Mouse (Mus musculus) embryonic facial prominence, embryonic 13.5 days (tissue): ENCODE data around the gene Gopc. TPM values are rescaled to one million over a fixed set of nuclear protein-coding genes. Genes with fewer than 3 reads are reported as not detected.
A peak's percentile ranks its signal among the peaks of the same experiment; 100 is the strongest.

ENCODE experiments used
- ATAC-seq: fragments of 200-750 bp; cut with Nextera tagmentation; 2 replicates; pipeline ENCODE4 v1.8.0; 2017; ENCODE audit warnings: low read depth; ENCODE audit not compliant: insufficient number of reproducible peaks, insufficient read depth, low FRiP score, low TSS enrichment
- H3K27ac ChIP-seq: fragments of 300-500 bp; sonication (generic); 2 replicates; pipeline ENCODE4 v1.5.1; 2015; ENCODE audit warnings: moderate library complexity, mild to moderate bottlenecking, inconsistent platforms
- H3K27me3 ChIP-seq: fragments of 300-500 bp; sonication (generic); 2 replicates; pipeline ENCODE4 v1.6.1; 2015; ENCODE audit warnings: mild to moderate bottlenecking, inconsistent platforms
- H3K36me3 ChIP-seq: fragments of 300-500 bp; sonication (generic); 2 replicates; pipeline ENCODE4 v1.6.1; 2015; ENCODE audit warnings: mild to moderate bottlenecking, inconsistent platforms
- H3K4me1 ChIP-seq: fragments of 300-500 bp; sonication (generic); 2 replicates; pipeline ENCODE4 v1.6.1; 2015; ENCODE audit warnings: inconsistent platforms
- H3K4me2 ChIP-seq: fragments of 300-500 bp; sonication (generic); 2 replicates; pipeline ENCODE4 v1.6.1; 2015; ENCODE audit warnings: moderate library complexity, mild to moderate bottlenecking, inconsistent platforms
- H3K4me3 ChIP-seq: fragments of 300-500 bp; sonication (generic); 2 replicates; pipeline ENCODE4 v1.5.1; 2015; ENCODE audit warnings: mild to moderate bottlenecking, inconsistent platforms
- H3K9ac ChIP-seq: fragments of 300-500 bp; sonication (generic); 2 replicates; pipeline ENCODE4 v1.6.1; 2015; ENCODE audit warnings: mild to moderate bottlenecking, inconsistent platforms
- H3K9me3 ChIP-seq: fragments of 300-500 bp; sonication (generic); 2 replicates; pipeline ENCODE4 v1.6.1; 2016; ENCODE audit warnings: inconsistent platforms
- WGBS: fragments of 180-500 bp; shearing (Covaris S2); methylation state at CpG from one replicate; pipeline ENCODE4 v1.1.7; 2015; ENCODE audit warnings: mixed read lengths; 5-methylcytosine and 5-hydroxymethylcytosine counted together
- polyA plus RNA-seq: library from polyadenylated mRNA; unstranded; fragments of >200 nt; fragmentation: Nextera tagmentation; extraction: Ambion mirVana; gene quantifications from 2 replicates; pipeline ENCODE4 v1.2.1, GENCODE M21; 2015

Gopc gene
- 19.3 and 20.3 TPM in 2 replicates for polyA plus RNA-seq

DNA sequence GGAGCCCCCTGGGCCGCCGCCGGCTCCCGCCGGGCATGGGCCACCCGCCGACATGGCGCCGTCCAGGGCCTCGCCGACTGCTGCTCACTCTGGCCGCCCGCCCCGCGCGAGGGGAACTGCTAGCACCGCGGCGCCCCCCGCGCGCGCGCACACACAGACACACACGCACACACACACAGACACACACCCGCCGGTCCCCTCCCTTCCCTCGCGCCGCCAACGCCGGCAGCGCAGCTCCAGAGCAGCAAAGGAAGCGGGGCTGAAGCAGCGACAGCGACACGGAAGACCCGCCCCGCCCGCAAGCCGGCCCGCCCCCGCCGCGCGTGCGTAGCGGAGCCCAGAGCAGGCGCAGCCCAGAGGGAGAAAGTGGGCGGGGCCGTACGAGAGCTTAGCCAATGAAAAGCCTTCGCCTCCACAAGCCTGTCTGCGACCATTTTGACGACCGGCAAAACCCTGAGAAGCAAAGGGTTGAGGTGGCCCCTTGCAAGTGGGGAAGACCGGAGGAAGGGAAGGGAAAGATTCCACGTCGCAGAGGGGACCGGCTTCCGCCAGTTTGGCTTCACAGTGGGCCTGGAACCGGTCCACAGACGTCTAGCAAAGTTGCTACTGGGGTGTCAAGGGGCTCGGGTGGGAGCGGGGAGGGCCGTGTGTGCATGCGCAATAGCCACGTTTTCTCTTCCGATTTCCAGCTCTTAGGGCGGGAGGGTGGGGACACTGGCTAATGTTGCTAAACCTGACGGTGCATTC lies at the start of gene Gopc:
Gene Gopc (minus strand): TSS at position 280 of the 747 bp plus-strand sequence.
- peak; percentile 99 for ATAC-seq
- Histone ChIP-seq H3K9me3 (no peaks in the 10 kb centered on the region), H3K4me3 (peak within 1 kb of the TSS; percentile 85), H3K36me3 (no peaks in the 10 kb centered on the region), H3K9ac (peak within 1 kb of the TSS; percentile 90), H3K27me3 (no peaks in the 10 kb centered on the region), H3K4me1 (peaks cover 5% of the 10 kb centered on the region; the same call in 1 of the 2 replicates), H3K4me2 (peak within 1 kb of the TSS; percentile 76), H3K27ac (peak within 1 kb of the TSS; percentile 97)
- WGBS = under 1% methylated on average over 60 of the region's 71 CpGs

DNA sequence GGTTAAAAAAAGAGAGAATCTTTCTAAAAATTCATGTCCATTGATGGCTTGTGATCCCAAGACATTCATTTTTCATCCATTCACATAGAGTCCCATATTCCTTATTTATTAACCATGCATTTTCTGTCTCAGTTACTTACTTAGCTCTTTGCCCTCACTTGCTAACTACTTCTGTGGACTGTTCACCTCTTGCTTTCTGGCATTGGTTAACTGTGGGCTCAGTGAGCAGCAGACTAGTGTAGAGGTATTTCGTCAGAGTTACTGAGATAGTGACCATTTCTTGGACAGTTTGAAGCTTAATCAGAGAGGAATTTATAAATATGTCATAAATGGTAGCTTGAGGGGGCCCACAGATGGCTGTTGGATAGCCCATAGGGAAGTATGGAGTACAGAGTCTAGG lies 49.0 kb upstream of the Gopc start:
- Histone ChIP-seq H3K4me3 (no peak overlapping the region), H3K4me2 (no peak overlapping the region), H3K27me3 (no peaks in the 10 kb centered on the region), H3K9ac (no peak overlapping the region), H3K4me1 (0 out of 2 replicates have a peak, but pooled peaks cover 4% of the 10 kb centered on the region), H3K36me3 (peaks cover 56% of the 10 kb centered on the region), H3K9me3 (no peaks in the 10 kb centered on the region), H3K27ac (no peak overlapping the region)
- WGBS = 94% methylated on average over 1 of the region's 1 CpGs
- ATAC-seq = no peak

DNA sequence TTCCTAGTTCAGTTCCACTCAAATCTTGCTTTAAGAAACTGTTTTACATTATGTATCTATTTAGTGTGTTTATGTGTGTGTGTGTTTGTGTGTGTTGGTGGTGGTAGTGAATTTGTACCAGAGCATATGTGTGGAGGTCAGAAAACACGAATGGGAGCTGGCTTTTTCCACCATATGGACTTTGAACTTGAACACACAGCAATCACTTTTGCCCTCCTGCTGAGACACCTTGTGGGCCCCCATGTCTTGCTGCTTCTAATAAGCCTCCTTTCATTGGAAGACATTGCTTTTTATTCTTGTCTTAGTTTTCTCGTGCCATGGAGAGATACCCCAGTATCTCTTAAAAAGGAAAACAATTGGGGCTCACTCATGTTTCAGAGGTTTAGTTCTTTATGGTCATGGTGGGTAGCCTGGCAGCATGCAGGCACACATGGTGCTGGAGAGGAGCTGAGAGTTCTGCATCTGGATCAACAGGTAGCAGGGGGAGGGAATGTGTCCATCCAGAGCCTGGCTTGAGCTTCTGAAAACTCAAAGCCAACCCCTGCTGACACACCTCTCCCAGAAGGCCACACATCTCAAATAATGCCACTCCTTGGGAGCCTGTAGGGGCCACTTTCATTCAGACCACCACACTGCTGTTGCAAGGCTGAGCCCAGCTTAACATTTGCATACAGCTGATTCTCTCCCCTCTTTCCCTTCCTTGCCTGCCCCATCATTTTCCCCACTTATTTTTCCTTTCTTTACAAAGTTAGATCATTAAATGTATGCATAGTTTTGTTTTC lies 45.9 kb upstream of the Gopc start:
- Histone ChIP-seq H3K9ac (no peak overlapping the region), H3K9me3 (no peaks in the 10 kb centered on the region), H3K27me3 (no peaks in the 10 kb centered on the region), H3K27ac (no peak overlapping the region), H3K36me3 (peaks cover 28% of the 10 kb centered on the region), H3K4me2 (no peak overlapping the region), H3K4me3 (no peak overlapping the region), H3K4me1 (0 out of 2 replicates have a peak, but pooled peaks cover 4% of the 10 kb centered on the region)
- whole genome bisulfite sequencing = 64% methylated on average over 2 of the region's 2 CpGs
- ATAC-seq = no peak

DNA sequence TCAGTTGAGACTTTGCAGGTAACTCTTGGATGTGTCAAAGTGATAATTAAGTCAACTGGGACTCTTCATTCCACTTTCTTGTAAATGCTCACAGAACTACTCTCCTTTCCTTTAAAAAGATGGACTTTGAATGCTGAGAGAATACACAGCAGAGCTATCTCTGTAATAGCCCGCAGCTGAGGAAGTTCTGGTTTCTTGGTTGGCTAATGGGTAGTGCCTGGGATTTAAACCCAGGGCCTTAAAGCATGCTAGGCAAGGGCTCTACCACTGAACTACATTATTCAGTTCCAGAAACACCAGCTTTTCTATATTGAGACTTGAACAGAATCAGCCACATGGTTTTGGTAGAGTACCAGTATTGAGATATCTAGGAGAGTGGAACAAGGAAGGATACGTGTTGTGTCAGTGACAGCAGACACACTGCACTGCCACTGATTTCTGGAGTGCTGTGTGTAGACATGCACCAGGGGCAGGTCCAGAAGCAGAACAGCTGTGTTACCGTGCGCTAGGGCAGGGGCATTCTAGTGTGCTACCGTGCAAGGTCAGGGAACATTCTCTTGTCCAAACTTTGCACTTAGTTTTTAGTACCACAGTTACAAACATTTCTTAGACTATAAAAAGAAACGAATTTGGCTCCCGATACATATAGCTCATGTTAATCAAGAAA lies 44.5 kb upstream of the Gopc start:
- ATAC-seq = no peak
- H3K36me3 ChIP-seq = peaks cover 15% of the 10 kb centered on the region
- H3K27ac ChIP-seq = no peak overlapping the region
- H3K9ac ChIP-seq = no peak overlapping the region
- 89% methylated on average over 7 of the region's 7 CpGs for WGBS
- H3K4me3 ChIP-seq = no peak overlapping the region
- H3K27me3 ChIP-seq = no peaks in the 10 kb centered on the region
- H3K9me3 ChIP-seq = no peaks in the 10 kb centered on the region
- no peak overlapping the region for H3K4me2 ChIP-seq
- 0 out of 2 replicates have a peak, but pooled peaks cover 4% of the 10 kb centered on the region for H3K4me1 ChIP-seq

DNA sequence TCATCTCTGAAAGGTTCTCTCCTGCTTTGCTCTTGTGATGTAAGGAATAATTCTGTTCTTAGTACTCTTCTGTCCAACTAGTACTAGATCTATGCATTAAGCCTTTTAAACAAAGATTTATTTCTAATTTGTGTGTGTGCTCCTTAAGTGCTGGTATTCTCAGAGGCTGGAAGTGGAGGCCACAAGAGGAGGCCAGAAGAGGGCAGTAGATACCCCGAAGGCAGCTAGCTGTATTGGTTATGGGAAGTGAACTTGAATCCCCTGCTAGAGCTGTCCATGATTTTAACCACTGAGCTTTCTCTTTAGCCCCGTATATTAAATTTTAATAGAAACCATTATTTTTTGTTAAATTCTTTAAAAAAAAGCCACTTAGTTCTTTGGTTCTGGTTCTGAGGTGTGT lies 41.2 kb upstream of the Gopc start:
- 84% methylated on average over 2 of the region's 2 CpGs for WGBS
- Histone ChIP-seq H3K4me3 (no peak overlapping the region), H3K9ac (no peak overlapping the region), H3K4me1 (peaks cover 19% of the 10 kb centered on the region), H3K27ac (no peak overlapping the region), H3K36me3 (no peaks in the 10 kb centered on the region; the same call in 1 of the 2 replicates), H3K4me2 (no peak overlapping the region), H3K9me3 (no peaks in the 10 kb centered on the region), H3K27me3 (no peaks in the 10 kb centered on the region)
- ATAC-seq = no peak

DNA sequence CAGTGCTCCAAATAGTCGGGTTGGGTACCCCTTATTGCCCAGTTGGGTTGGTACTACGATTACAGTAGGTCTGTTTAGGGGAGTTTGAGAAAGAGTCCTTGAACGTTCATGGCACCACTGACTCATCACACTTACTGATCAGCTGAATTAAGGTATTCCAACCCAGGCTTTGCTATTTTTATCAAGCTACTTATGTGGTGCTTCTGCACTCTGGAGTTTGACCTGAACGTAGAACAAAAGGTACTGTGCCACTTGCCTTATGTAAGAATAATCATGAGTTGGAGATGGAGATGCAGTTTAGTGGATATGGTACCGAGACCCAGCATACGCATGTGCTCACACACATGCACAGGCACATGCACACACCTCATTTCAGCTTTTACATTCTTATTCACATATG lies 39.8 kb upstream of the Gopc start:
- Histone ChIP-seq H3K27me3 (no peaks in the 10 kb centered on the region), H3K4me1 (peaks cover 17% of the 10 kb centered on the region), H3K9me3 (no peaks in the 10 kb centered on the region), H3K27ac (no peak overlapping the region), H3K36me3 (no peaks in the 10 kb centered on the region; the same call in 1 of the 2 replicates), H3K4me2 (no peak overlapping the region), H3K4me3 (no peak overlapping the region), H3K9ac (no peak overlapping the region)
- WGBS = 92% methylated on average over 6 of the region's 6 CpGs
- ATAC-seq = no peak

DNA sequence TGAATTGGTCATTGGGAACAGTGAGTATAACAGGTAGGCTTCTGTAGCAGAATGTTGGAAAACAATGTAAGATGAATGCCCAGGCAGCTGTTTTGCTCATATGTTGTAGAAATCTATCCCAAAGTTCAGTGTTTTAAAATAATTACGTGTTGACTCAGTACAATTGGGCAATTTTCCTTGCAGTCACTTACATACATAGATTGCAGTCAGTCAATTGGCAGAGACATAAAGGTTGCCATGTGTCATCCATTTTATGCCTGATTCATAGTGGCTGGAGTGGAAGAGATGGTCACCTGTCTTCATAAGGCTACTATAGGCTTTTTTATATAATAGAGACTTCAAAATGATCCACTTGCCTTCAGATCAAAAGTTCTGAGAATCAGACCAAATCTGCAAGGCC lies 38.6 kb upstream of the Gopc start:
- Histone ChIP-seq H3K27me3 (no peaks in the 10 kb centered on the region), H3K9me3 (no peaks in the 10 kb centered on the region), H3K27ac (no peak overlapping the region), H3K36me3 (no peaks in the 10 kb centered on the region; the same call in 1 of the 2 replicates), H3K4me3 (no peak overlapping the region), H3K9ac (no peak overlapping the region), H3K4me2 (no peak overlapping the region), H3K4me1 (peaks cover 21% of the 10 kb centered on the region)
- ATAC-seq = no peak
- WGBS = 90% methylated on average over 1 of the region's 1 CpGs

DNA sequence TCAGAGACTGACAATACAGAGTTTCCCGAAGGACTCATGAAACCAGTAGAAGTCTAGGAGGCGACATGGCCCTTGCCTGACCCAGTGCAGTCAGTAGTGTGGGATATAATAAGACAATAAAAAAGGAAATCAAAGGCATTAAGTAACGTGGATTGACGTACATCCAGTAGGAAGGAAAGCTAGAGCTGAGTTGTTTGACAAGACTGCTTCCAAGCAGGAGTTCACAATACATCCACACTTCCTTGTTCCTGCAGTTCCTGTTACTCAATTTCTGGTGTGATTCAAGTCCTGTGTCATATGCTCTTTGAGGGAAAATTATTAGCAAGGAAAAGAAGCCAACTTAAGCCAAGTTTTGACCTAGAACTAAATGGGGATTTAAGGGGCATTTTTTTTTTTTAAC lies 37.5 kb upstream of the Gopc start:
- Histone ChIP-seq H3K9me3 (no peaks in the 10 kb centered on the region), H3K27ac (no peak overlapping the region), H3K9ac (peak overlapping the region; percentile 93), H3K27me3 (no peaks in the 10 kb centered on the region), H3K4me3 (no peak overlapping the region; the same call in 1 of the 2 replicates), H3K4me2 (peak overlapping the region; percentile 72), H3K36me3 (no peaks in the 10 kb centered on the region), H3K4me1 (peaks cover 21% of the 10 kb centered on the region)
- WGBS = 81% methylated on average over 4 of the region's 4 CpGs
- ATAC-seq = no peak

DNA sequence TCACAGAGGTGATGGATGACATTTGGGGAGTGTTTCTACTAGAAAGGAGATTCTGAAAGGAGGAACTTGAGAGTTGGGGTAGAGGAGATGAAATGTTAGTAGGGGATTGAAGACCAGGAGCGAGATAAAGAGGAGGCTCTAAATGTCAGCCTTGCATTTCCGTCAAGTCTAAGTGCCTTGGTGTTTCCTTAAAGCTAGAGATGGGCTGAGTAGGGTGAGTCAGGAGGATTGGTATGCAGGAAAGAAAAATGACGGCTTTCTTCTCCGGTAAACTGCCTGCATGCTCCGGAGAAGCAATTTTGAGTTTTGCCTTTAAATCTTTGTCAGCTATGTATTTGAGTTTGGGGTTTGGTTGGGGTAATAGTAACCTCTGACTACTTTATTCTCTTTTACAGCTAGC lies 37.0 kb upstream of the Gopc start:
- no peaks in the 10 kb centered on the region for H3K9me3 ChIP-seq
- 69% methylated on average over 5 of the region's 5 CpGs for WGBS
- no peak overlapping the region for H3K27ac ChIP-seq
- H3K27me3 ChIP-seq = no peaks in the 10 kb centered on the region
- H3K4me2 ChIP-seq = peak overlapping the region; percentile 72
- peak overlapping the region; percentile 95 for H3K4me3 ChIP-seq
- H3K9ac ChIP-seq = peak overlapping the region; percentile 93
- no peaks in the 10 kb centered on the region for H3K36me3 ChIP-seq
- no peak for ATAC-seq
- H3K4me1 ChIP-seq = peaks cover 21% of the 10 kb centered on the region

DNA sequence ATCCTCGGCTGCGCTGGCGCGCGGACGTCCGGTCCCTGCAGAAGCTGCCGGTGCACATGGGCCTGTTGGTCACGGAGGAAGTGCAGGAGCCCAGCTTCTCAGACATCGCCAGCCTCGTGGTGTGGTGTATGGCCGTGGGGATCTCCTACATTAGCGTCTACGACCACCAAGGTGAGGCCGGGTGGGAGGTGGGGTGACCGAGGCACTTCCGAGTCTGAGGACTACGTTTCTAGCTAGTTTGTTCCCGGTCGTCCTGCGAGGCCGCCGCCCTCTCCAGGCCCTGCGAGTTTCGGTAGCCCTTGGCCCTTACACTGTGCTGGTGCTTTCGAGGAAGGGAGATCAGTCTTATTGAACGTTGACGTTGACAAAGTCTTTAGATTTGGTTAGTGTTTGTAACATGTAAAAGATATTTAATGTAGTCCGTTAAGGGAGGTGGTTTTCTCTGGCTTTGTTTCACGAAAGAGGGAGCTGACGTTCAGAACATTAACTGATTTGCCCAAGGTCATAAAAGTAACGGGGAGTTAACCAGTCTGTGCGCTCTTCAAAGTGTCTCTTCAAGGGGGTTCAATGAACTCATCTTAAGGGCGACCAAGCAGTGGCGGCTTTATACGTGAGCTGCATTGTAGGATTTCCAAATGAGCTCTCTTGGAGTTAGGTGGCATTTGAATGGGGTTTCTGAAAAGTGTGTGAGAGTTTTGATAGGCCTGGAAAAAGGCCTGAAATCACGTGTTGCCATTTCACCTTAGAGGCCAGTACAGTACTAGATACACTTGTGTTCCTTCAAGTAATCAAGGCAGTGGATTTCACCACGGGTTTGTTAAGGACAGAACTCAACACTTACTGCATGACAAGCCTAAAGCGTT lies 36.3 kb upstream of the Gopc start:
- peaks cover 21% of the 10 kb centered on the region for H3K4me1 ChIP-seq
- peak overlapping the region; percentile 72 for H3K4me2 ChIP-seq
- H3K9ac ChIP-seq = peak overlapping the region; percentile 93
- 2% methylated on average over 39 of the region's 39 CpGs for WGBS
- peak overlapping the region; percentile 95 for H3K4me3 ChIP-seq
- H3K9me3 ChIP-seq = no peaks in the 10 kb centered on the region
- H3K36me3 ChIP-seq = no peaks in the 10 kb centered on the region
- H3K27ac ChIP-seq = peak overlapping the region; percentile 93
- no peaks in the 10 kb centered on the region for H3K27me3 ChIP-seq
- peak; percentile 54; the same call in 1 of the 2 replicates for ATAC-seq
